Mouse (Mus musculus) kidney, postnatal 0 days (tissue): ENCODE measurements around the gene Igsf11. TPM values are rescaled to one million over a fixed set of nuclear protein-coding genes. Genes with fewer than 3 reads are reported as not detected.
"Not testable (repeated sequence)": the region's sequence is repeated elsewhere in the genome, so short reads cannot be mapped to it uniquely, and the experiment has no call there.

ENCODE experiments used
- ATAC-seq: fragments of 200-750 bp; cut with Nextera tagmentation; replicated peaks from 2 replicates; pipeline ENCODE4 v1.8.0; 2017; ENCODE audit warnings: low read depth, moderate number of reproducible peaks, moderate TSS enrichment, moderate library complexity; ENCODE audit not compliant: low FRiP score
- DNase-seq: peaks from one replicate; pipeline ENCODE4 v3.0.0-alpha.2; 2016; ENCODE audit warnings: low spot score
- H3K27ac ChIP-seq: fragments of 300-500 bp; sonication (generic); 2 replicates; pipeline ENCODE4 v1.5.1; 2014; ENCODE audit warnings: mild to moderate bottlenecking
- H3K27me3 ChIP-seq: fragments of 300-500 bp; sonication (generic); 2 replicates; pipeline ENCODE4 v1.6.1; 2014; ENCODE audit warnings: low read length, mixed read lengths; ENCODE audit not compliant: insufficient read depth
- H3K36me3 ChIP-seq: fragments of 300-500 bp; sonication (generic); 2 replicates; pipeline ENCODE4 v1.6.1; 2014; ENCODE audit warnings: low read length, mixed read lengths; ENCODE audit not compliant: insufficient read depth
- H3K4me1 ChIP-seq: fragments of 300-500 bp; sonication (generic); replicated peaks from 2 replicates; pipeline ENCODE4 v1.6.1; 2014; ENCODE audit warnings: antibody characterized with exemption, low read length, mixed read lengths; ENCODE audit not compliant: insufficient read depth
- H3K4me2 ChIP-seq: fragments of 300-500 bp; sonication (generic); 2 replicates; pipeline ENCODE4 v1.6.1; 2014; ENCODE audit warnings: mild to moderate bottlenecking, low read length, moderate library complexity, mixed read lengths
- H3K4me3 ChIP-seq: fragments of 300-500 bp; sonication (generic); replicated peaks from 2 replicates; pipeline ENCODE4 v1.5.1; 2014; ENCODE audit warnings: low read depth, low read length
- H3K9ac ChIP-seq: fragments of 300-500 bp; sonication (generic); 2 replicates; pipeline ENCODE4 v1.6.1; 2014; ENCODE audit warnings: low read depth, low read length
- H3K9me3 ChIP-seq: fragments of 300-500 bp; sonication (generic); replicated peaks from 2 replicates; pipeline ENCODE4 v1.6.1; 2016; ENCODE audit warnings: low read length, inconsistent platforms, mixed read lengths
- CTCF ChIP-seq: IDR thresholded peaks from 2 replicates; pipeline ENCODE4 v1.5.1; 2016; ENCODE audit warnings: antibody characterized with exemption, low read depth, mild to moderate bottlenecking, moderate library complexity
- WGBS: fragments of 180-500 bp; shearing (Covaris S2); extraction: QIAGEN DNeasy Blood & Tissue Kit; methylation state at CpG from one replicate; pipeline ENCODE4 v1.1.7; 2014; 5-methylcytosine and 5-hydroxymethylcytosine counted together
- polyA plus RNA-seq: library from polyadenylated mRNA; unstranded; fragments of >200 nt; fragmentation: Nextera tagmentation; extraction: Ambion mirVana; gene quantifications from 2 replicates; pipeline ENCODE4 v1.2.1, GENCODE M21; 2015

The Igsf11 gene
- polyA plus RNA-seq, 1 experiment from 2014 or later, result 7.1 TPM

- peak; percentile 21; the same call in 1 of the 2 replicates for TF ChIP-seq CTCF
- not testable (repeated sequence) for H3K4me1 ChIP-seq, H3K27ac ChIP-seq, H3K27me3 ChIP-seq, H3K9me3 ChIP-seq, H3K36me3 ChIP-seq, DNase-seq, ATAC-seq, H3K4me2 ChIP-seq, H3K4me3 ChIP-seq, H3K9ac ChIP-seq
- WGBS, result 80% methylated on average over 3 of the region's 3 CpGs
Observed at GRCm38 (mm10) chr16:38983850-38984249, 91.4 kb downstream of the Igsf11 start.

GRCm38 (mm10) chr16:38985411-38985810 lies 92.9 kb downstream of the Igsf11 start:
- ATAC-seq, result no peak
- WGBS, result 33% methylated on average over 3 of the region's 3 CpGs
- Histone ChIP-seq H3K36me3 (no peaks in the 10 kb centered on the region), H3K4me3 (no peak overlapping the region), H3K4me1 (no peaks in the 10 kb centered on the region), H3K27me3 (no peaks in the 10 kb centered on the region), H3K4me2 (no peak overlapping the region), H3K27ac (no peak overlapping the region), H3K9ac (no peak overlapping the region), H3K9me3 (no peaks in the 10 kb centered on the region)
- no peak for TF ChIP-seq CTCF
- no peak for DNase-seq

DNA sequence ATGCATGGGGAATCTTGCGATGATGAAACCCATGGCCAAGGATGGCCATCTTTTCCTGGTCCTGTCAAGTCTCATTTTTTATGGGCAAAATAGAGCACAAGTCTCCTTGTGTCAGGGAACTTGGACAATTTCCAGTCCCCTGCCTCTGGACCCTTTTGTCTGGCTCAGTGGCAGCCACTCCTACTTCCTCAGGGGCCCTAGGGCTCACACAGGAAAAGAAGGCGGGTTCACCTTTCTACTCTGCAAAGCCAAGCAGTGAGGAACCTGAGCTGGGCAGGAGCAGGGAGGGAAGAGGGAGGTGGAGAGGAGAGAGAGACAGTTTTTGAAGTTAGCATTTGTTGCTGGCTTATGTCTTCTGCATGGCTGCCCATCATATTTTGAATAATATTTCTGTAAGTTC lies 93.9 kb downstream of the Igsf11 start:
- H3K36me3 ChIP-seq, result no peaks in the 10 kb centered on the region
- ATAC-seq, result no peak
- 37% methylated on average over 2 of the region's 2 CpGs for WGBS
- DNase-seq, result no peak
- no peak for TF ChIP-seq CTCF
- H3K9ac ChIP-seq, result no peak overlapping the region
- H3K9me3 ChIP-seq, result no peaks in the 10 kb centered on the region
- H3K27me3 ChIP-seq, result no peaks in the 10 kb centered on the region
- H3K4me3 ChIP-seq, result no peak overlapping the region
- H3K27ac ChIP-seq, result no peak overlapping the region
- no peaks in the 10 kb centered on the region for H3K4me1 ChIP-seq
- no peak overlapping the region for H3K4me2 ChIP-seq

- Histone ChIP-seq H3K9me3 (no peaks in the 10 kb centered on the region), H3K4me3 (no peak overlapping the region), H3K4me1 (no peaks in the 10 kb centered on the region), H3K4me2 (no peak overlapping the region), H3K27ac (no peak overlapping the region), H3K9ac (no peak overlapping the region), H3K36me3 (no peaks in the 10 kb centered on the region), H3K27me3 (no peaks in the 10 kb centered on the region)
- 82% methylated on average over 7 of the region's 7 CpGs for WGBS
- TF ChIP-seq CTCF, result no peak
- no peak for ATAC-seq
- no peak for DNase-seq
Observed at GRCm38 (mm10) chr16:38993711-38994110, 101.2 kb downstream of the Igsf11 start.

DNA sequence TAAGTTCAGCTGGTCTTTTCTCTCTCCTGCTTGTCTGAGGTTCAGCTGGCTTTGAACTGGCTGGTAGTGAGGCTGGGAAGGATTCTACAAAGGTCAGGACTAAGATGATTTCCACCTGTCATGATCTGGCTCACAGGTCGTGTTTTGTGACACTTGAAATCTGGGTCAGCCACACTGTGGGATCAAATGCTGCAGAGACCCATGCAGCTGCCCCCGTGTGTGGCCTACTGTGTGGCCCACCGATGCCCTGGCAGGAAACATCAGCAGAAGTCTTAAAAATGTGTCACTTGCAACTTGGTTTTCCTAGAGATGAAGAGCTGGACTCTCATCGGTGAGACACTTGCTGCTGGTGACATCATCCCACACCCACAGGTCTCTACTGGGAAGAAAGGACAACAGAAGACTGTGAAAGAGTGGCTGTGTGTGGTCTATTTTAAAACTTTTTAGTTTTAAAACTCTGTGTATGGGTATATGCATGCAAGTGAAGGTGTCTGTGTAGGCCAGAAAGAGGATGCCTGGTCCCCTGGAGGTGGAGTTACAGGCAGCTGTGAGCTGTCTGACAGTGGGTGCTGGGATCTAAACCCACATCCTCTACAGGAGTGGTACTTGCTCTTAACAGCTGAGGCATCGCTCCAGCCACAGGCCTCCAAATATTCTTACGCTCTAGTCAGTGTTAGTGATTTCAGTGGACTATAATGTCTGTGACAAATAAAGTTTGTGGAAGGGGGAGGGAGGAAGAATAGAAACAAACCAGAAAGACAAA lies 106.2 kb downstream of the Igsf11 start:
- Histone ChIP-seq H3K36me3 (no peaks in the 10 kb centered on the region), H3K27ac (no peak overlapping the region), H3K4me1 (no peaks in the 10 kb centered on the region), H3K9me3 (no peaks in the 10 kb centered on the region), H3K27me3 (no peaks in the 10 kb centered on the region), H3K9ac (no peak overlapping the region), H3K4me2 (no peak overlapping the region), H3K4me3 (no peak overlapping the region)
- WGBS, result 68% methylated on average over 6 of the region's 6 CpGs
- ATAC-seq (no peak), DNase-seq (no peak)
- no peak for TF ChIP-seq CTCF

- TF ChIP-seq CTCF, result no peak
- ATAC-seq (no peak), DNase-seq (no peak)
- Histone ChIP-seq H3K4me1 (no peaks in the 10 kb centered on the region), H3K4me3 (no peak overlapping the region), H3K4me2 (no peak overlapping the region), H3K9me3 (no peaks in the 10 kb centered on the region), H3K27me3 (no peaks in the 10 kb centered on the region), H3K27ac (no peak overlapping the region), H3K36me3 (no peaks in the 10 kb centered on the region), H3K9ac (no peak overlapping the region)
Observed at GRCm38 (mm10) chr16:38999298-38999697, 106.8 kb downstream of the Igsf11 start.

DNA sequence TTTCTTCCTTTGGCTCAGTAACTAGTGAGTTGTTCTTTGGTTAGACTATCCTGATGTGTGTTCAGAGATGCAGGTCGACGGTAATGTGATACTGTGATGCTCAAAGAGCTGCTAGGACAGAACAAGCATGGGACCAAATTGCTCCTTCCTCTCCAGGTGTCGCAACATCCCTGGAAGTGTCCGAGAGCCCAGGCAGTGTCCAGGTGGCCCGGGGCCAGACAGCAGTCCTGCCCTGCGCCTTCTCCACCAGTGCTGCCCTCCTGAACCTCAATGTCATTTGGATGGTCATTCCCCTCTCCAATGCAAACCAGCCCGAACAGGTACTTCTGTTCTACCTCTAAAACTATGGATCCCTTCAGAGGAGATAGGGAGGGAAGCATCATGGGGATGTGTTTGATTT lies 114.5 kb downstream of the Igsf11 start:
- ATAC-seq (no peak), DNase-seq (no peak)
- Histone ChIP-seq H3K36me3 (no peaks in the 10 kb centered on the region), H3K27me3 (no peaks in the 10 kb centered on the region), H3K4me1 (no peaks in the 10 kb centered on the region), H3K4me2 (no peak overlapping the region), H3K9me3 (no peaks in the 10 kb centered on the region), H3K4me3 (no peak overlapping the region), H3K27ac (no peak overlapping the region), H3K9ac (no peak overlapping the region)
- no peak for TF ChIP-seq CTCF
- WGBS, result 82% methylated on average over 7 of the region's 7 CpGs
